8 mouse cellular contexts compared by ENCODE assay signal in the genomic region with DNA sequence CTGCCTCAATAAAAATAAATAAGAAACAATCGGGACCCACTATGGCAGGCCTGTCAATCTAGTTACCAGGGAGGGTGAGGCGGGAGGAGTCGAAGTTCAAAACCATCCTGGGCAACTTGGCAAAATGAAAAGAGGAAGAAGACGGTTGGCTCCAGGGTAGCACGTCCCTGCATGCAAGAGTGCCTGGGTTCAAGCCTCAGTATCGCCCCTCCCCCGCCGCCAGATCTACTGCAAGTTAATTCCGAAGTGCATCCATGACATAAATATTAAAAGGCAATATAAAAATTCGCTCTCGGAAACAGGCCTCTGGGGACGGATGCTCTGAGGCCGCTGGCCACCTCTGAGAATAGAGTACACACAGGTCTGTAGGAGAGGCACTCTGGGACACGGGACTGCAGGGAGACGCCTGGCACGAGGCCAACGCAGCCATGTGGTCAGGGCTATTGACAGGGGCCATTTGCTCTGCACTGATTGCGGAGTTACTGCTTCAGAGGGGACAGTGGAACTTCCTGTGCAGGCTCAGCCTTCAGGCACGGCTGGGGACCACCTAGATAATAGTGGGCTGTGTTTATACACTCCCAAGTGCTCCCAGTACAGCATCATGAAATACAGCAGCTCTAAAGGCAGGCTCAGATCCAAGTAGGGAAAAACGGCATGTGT. TPM values are rescaled to one million over a fixed set of nuclear protein-coding genes. Genes with fewer than 3 reads are reported as not detected.
DNase-seq lines count a peak whose midpoint lies in the region; ATAC-seq and TF ChIP-seq lines count a peak whose summit lies in the region.

No protein-coding gene starts in this region.

- no peak for TF ChIP-seq CTCF in lung, adult 2 months (IDR thresholded peaks at IDR 0.05; ENCODE audit: insufficient read depth, low read length)

- ATAC-seq in cerebellum, adult (ENCODE audit: insufficient number of reproducible peaks, low FRiP score, low TSS enrichment), result peak; percentile 13; the same call in 1 of the 2 replicates

- TF ChIP-seq POLR2A in lung, adult 2 months (IDR thresholded peaks at IDR 0.05; ENCODE audit: borderline replicate concordance, extremely low read depth, low read depth, low read length), result no peak

- H3K4me1 ChIP-seq in lung, adult 2 months (ENCODE audit: control insufficient read depth, insufficient read depth, low read length), result peaks cover 2% of the 10 kb centered on the region; the same call in 1 of the 2 replicates

- 24% methylated on average over 20 of the region's 20 CpGs for WGBS in lung, adult 2 months

- DNase-seq in embryo, embryonic 10 days (ENCODE audit: low spot score), result peak; percentile 64
- DNase-seq in embryo, embryonic 9.5 days (ENCODE audit: extremely low spot score), result no peak
- peak; percentile 64 to 71 for DNase-seq in heart, adult 18-20 months
- peak; percentile 87 for DNase-seq in kidney, adult 18-20 months
- DNase-seq in lung, adult 2 months, result peak; percentile 72
- peak; percentile 60 for DNase-seq in ovary, postnatal 10 days (ENCODE audit: low spot score)
- no peak for DNase-seq in c-Kit-positive CD71-positive TER-119-positive erythroid progenitor cells, embryonic 14.5 days (ENCODE audit: low spot score)

- H3K4me3 ChIP-seq in lung, adult 2 months (replicated peaks; ENCODE audit: extremely low read depth, low read depth, low read length), result no peak overlapping the region

RNA-seq across cellular contexts. Expression of a gene that starts 8.9 kb away (rescaled TPM):
- total RNA-seq in heart, adult 18-20 months (2021), result 10 to 100 TPM; 16.7 to 22.9 TPM
- polyA plus RNA-seq in lung, adult 2 months (2012; rRNA removed), result 155 and 180 TPM in 2 replicates

RNA-seq across cellular contexts. Expression of a gene that starts 30.6 kb away (rescaled TPM):
- total RNA-seq in heart, adult 18-20 months (2021), result 1 to 10 TPM; 2.3 to 3.0 TPM
- 28.9 and 47.8 TPM in 2 replicates for polyA plus RNA-seq in lung, adult 2 months (2012; rRNA removed)

RNA-seq across cellular contexts. Expression of a gene that starts 53.2 kb away (rescaled TPM):
- 10 to 100 TPM; 11.5 to 14.2 TPM for total RNA-seq in heart, adult 18-20 months (2021)
- polyA plus RNA-seq in lung, adult 2 months (2012; rRNA removed), result 10.2 and 10.8 TPM in 2 replicates

Comparison
In these comparisons a context has a peak if more than half of its experiments do, and no peak if none do; other contexts are left out.
1. DNase-seq: peak in embryo, embryonic 10 days (single experiment), heart, adult 18-20 months (2 of 2), kidney, adult 18-20 months (single experiment), lung, adult 2 months (single experiment) and ovary, postnatal 10 days (single experiment); none in embryo, embryonic 9.5 days (single experiment) and c-Kit-positive CD71-positive TER-119-positive erythroid progenitor cells, embryonic 14.5 days (single experiment).